Mouse (Mus musculus) layer of hippocampus, adult 8-10 months (tissue): ENCODE measurements around the gene Sod1. TPM values are rescaled to one million over a fixed set of nuclear protein-coding genes. Genes with fewer than 3 reads are reported as not detected.
"Not testable (repeated sequence)": the region's sequence is repeated elsewhere in the genome, so short reads cannot be mapped to it uniquely, and the experiment has no call there.

Source experiments
- DNase-seq, 2 experiments: peaks; one replicate each; pipeline ENCODE4 v3.0.0; 2022; ENCODE audit warnings: low spot score in 2 of 2
- total RNA-seq, 4 experiments: library from RNA; stranded (reverse); gene quantifications; 2 replicates each; pipeline ENCODE4 v1.2.4; 2022

Gene Sod1
- total RNA-seq, 4 experiments from 2014 or later: 356 to 433 (median 388) TPM

DNA sequence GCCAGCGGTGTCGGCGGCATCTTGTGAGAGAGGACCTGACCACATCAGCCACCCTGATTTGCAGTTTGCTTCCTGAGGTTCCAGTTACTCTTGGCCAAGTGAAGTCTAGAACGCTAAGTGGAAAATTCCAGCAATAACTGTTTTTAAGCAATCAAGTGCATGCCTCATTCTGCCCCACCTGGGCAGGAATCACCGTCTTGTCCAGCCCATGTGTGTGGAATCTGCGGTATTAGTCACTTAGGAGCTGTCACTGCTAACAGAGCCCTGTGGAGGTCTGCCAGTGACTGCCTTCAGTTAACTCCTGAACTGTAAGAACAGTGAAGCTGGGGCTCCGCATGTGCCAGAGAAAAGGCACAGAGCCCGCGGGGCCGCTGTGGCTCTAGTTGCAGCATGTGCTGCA is 9.8 kb upstream of the Sod1 start:
- DNase-seq: no peak

DNA sequence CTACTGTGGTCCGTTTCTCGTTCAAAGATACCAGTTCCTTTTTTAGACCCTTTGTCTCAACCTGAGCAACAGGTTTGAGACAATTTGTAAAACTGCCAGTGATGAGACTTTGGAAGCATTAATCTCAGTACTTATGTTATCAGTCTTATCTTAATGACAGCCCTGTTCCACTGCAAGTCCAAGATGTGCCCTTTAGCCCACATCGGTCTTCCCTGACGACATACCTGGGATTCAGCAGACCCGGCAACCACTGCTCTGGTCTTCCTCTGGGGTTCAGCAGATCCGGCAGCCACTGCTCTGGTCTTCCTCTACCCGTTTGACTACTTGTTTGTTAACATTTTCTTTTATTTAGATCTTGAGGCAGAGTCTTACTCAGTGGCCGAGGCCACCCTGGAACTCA is 8.8 kb upstream of the Sod1 start:
- no peak for DNase-seq

DNA sequence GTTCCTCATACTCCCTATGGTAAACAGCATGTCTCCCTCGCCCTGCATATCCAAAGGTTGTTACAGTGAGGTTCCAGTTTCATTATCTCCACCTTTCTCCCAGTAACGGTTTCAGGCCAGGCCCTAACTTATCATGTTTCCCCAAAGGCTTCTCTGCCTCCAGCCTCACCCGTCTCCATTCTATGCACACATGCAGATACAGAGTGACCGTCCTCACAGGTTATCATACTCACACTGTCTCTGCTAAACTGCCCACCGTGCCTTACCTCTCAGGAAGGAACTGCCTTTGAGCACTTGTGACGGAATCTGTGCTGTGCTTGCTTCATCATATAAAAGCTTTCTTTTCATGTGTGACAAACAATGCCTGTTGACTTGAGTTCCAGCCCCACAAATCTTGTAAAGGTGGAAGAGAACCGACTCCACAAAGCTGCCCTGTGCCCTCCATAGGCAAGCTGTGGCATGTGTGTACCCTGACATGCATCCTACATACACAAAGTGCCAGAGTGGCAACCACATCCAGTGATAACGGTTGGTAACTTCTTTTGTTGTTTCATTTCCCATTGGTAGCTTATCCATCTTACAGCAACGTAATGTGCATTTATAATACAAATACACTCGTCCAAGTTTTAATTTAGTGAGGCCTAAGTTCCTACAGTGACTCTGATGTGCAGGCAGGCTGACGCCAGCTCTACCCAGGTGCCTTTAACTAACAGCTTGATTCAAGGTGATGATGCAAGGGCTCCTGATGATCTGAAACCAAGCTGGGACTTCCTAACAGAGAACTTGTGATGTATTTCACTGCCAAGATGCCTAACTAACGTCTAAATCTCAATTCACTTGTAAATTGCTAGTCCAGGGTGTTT is 6.8 kb upstream of the Sod1 start:
- DNase-seq: no peak

DNA sequence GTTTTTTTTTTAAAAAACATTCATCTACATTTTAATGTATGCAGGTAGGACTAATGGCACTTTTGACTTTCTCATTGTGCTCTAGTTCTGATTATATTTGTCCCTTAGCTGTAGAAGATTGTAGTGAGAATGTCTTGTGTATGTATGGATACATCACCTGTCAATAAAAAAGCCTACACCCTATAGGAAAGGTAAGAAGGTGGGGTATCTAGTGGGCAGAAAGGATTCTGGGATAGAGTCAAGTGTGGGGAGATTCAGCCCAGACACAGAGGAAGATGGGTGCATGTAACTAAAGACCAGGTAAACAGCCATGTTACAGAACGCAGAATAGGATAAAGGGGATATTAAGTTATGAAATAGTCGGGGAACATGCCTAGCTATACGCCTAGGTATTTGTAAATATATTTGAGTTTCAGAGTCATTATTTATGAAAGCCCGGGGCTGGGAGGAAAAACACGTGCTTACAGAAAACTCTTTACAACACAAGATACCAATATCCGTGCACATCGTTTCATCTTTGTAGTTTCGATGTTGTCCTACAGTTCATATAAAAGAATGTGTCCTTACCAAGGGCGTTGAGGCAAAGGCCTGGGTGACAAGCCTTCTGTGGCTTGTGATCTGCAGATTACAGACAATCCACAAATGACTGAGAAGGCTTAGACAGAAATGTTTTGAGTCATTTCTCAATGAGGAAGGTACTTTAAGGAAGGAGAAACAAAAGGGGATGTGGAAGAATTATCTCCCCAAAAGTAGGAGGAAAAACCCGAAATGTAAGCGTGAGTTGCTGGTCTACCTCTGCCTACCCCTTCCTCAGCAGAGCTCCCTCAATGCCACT is 5.6 kb upstream of the Sod1 start:
- DNase-seq: no peak

DNA sequence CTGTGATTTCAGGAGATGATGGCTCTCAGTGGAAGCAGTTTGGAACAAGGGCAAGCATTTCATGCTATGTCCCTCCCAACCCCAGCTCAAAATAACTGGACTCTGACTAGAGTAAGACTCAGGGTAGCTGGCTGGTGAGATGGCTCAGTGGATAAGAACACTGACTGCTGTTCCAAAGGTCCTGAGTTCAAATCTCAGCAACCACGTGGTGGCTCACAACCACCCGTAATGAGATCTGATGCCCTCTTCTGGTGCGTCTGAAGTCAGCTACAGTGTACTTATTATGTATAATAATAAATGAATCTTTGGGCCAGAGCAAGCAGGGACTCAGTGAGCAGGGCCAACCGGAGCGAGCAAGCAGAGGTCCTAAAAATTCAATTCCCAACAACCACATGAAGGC is 4.7 kb upstream of the Sod1 start:
- DNase-seq: not testable (repeated sequence)

DNA sequence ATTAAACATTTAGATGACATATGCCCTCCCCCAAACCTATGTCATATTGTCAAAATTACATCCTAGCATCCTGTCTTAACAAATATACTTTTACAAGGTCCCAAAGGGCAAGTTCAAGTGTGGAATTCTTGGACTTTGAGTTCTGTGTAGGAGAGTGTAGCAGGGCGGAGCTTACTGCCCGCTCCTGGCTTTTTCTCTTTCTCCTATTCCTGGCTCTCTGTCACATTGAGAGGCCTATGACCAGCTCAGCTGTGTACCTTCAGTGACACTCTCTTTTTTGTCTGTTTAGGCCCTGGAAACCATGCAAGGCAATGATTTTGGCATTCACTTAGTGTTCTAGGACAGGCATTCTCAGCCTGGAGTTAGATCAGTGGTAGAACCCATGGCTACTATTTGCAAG is 4.1 kb upstream of the Sod1 start:
- no peak for DNase-seq

DNA sequence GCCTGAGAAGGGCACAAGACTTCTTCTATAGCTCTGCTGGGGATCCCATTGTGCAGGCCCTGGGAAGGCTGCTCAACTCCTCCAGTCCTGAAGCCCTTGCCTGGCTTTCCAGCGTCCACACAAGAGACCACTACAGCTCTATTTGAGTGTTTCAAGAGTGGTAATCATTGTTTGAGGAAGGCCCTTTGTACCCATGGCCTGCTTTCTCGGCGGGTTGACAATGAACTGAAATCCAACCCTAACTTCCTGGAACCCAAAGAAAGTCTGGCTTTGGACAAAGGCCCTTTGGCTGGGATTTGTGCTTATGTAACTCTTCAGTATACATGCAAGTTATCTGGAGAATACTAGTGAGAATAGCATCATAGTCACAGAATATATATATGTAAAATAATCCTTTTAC is 3.2 kb upstream of the Sod1 start:
- DNase-seq: no peak

DNA sequence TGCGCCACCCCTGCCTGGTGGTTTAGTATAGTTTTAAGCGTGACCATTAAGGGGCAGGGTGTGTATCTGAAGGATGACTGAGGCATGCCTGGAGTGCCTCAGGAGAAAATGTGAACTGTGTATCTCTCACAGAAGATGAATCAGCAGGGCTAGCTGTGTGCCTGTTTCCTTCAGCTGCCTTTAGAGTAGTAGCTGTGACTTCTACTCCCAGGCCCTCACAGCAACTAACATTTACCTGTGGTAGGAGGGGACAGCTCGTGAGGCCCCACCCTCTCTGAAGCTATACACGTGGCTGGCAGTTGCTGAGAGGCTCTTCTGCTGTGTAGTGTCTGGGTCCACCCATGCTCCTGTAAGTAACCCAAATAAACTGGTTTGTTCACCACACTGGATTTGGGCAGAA is 2.6 kb upstream of the Sod1 start:
- DNase-seq: no peak

DNA sequence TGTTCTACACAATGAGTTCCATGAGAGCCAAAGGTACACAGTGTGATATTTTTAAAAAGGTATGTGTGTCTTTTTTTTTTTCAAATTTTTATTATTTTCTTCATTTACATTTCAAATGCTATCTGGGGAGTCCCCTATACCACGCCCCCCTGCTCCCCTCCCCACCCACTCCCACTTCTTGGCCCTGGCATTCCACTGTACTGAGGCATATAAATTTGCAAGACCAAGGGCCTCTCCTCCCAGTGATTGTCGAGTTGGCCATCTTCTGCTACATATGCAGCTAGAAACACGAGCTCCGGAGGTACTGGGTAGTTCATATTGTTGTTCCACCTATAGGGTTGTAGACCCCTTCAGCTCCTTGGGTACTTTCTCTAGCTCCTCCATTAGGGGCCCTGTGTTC is 1.1 kb upstream of the Sod1 start:
- DNase-seq: not testable (repeated sequence)

DNA sequence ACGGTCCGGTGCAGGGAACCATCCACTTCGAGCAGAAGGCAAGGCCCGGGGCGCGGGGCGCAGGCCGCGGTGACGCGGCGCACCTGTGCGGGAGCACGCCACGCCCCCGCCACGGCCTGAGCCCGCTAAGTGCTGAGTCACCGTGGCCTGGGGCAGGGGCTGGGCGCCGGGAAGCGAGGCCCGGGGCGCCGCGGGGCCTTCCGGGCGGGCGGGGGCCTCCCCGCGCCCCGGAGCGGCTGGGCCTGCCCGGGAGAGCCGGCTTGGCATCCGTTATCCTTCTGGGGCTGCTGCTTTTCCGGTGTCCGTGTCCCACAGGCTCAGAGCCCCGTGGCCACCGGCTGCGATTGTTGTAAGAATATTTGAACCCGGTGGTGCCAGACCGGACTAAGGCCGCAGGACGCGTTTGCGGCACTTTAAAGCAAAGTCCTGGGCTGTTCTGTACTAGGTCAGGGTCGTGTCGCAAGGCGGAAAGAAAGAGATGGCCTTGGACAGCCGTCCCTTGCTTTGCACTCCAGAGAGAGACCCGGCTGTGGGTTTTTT is 408 bp downstream of the Sod1 start:
- DNase-seq: peak in 1 of 2 experiments; percentile 38

DNA sequence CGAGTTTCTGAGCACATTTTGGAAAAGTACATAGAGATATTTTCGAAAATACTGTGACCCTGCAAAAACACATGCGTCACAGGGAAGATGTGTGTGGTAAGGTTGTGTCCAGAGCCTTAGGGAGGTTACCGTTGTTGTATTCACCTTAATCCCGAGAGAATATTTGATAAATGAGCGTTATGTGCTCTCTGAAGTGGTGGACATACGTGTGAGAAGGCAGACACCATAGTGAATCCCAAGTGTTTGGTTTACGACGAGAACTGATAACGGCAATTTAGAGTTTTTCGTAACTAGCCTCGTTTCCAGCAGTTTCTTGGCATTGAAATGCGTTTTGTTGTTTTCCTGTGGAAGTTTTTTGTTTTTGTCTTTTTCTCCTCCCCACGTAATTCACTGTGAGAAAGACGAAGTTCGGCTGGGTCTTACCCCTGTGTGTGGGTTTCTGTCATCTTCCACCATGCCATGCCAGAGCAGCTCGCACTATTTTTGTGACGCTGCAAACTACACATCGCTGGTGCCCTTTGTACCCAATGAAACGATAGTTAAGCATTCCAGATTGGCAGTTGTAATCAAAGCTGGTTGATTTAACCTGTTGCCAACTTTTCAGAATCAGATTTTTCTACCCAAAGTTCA is 1.0 kb downstream of the Sod1 start:
- no peak for DNase-seq

DNA sequence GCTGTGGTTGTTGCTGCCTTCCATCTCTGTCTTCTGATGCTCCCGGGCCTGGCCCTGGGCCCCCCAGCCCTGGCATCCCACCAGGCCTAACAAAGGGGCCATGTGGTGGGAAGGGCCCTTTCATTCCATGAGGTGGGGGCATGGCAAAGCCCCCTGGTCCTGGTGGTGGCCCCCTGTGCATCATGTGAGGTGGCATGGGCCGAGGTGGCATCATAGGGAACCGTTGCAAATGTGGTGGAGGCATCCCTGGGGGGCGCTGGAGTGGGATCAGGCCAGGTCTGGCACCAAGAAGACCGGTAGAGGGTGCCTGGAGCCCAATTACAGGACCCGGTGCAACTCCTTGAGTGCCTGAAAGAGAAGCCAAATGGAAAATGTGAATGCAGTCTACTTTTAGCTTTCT is 9.3 kb downstream of the Sod1 start:
- no peak for DNase-seq

DNA sequence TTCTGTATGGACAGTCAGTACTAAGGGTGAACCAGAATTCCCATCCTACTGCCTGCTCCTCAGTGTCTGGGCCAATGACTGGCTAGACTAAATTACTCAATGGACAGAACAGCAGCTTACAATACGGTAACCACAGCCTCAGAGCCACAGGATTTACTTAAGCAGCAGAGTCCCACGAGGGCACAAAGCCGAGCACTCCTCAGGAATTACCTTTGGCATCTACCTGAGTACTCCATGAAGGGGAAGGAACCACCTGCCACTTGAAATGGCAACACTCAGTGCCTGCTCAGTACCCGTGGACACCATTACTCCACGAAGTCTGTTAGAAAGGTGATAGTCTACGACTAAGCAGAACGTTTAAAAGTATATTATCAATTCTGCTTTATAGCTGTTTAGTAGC is 10.7 kb downstream of the Sod1 start:
- DNase-seq: no peak

DNA sequence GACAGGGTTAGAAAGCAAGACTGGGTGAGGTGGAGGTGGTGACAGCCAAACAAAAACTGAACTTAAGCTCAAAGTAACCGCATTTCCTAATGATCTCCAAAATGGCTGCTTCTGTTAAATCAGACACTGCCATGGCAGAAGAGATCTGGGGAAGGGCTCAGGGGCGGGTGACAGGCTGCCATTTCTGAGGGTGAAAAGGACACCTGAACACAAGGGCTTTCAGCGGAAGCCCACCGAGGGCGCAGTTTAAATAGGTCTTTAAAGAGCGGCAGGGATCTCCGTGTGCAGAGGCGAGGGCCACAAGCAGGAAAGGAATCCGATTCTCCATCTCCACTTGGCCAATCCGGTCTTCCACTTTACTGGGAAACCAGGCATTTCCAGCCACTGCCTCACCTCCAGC is 13.1 kb downstream of the Sod1 start:
- DNase-seq: no peak

DNA sequence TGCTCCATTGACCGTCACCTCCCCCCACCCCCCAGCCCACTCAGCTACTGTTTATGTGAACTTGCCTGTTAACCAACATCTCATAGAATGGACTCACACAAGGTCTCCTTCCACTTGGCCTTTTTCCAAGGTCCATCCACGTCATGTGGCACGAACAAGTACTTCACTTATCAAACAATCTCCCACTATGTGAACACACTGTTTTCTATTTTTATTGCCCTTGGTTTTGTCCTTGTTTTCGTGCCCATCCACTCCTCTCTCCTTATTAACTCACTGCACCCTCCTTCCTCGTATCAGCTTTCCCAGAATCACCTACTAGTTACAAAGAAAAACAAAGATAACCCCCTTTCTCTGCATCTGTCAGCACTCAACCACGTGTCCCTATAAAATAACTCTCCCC is 14.1 kb downstream of the Sod1 start:
- no peak for DNase-seq

DNA sequence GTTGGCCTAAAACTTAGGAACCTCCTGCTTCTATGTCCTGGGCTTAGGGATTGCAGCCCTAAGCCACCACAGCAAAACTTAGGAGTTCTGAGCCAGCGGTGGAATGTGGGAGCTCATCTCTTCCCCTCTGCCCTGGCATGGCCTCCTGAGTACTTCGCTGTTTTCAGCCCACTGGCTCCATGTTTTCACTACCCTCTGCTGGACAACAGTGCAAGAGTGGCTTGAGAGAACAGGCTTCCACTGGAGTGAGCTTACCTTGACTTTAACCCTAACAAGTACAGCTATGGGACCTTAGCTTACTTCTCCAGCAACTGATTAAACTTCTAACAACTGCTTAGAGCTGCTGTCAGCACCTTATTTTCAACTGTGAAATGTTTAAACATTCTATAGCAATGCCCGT is 14.6 kb downstream of the Sod1 start:
- DNase-seq: no peak

DNA sequence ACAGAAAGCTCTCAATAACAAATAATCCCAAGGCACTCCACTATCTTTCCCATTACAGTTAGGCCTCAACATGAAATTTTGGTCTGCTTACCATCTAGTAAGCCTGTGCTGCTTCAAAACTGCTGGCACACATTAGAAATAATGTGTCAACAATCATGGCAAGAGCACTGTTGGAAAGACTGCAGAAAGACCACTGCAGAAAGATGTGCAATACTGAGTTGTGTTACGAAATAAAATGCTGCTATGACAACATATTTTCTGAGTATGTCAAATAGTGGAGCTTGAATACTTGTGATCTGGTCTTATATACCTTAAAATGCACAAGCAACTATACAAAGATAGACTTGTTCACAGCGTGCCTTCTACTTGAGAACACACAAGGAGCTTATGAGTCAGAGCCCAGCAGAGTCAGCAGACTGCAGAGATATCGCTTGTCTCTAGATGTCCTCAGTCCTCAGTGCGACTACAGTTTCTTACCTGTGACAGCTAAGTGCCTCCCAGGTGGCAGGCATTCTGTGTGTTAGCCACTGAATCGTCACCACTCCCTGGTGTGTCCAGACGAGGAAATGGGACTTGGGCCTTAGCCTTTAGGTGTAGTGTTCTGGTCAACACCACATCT is 18.7 kb downstream of the Sod1 start:
- no peak for DNase-seq

DNA sequence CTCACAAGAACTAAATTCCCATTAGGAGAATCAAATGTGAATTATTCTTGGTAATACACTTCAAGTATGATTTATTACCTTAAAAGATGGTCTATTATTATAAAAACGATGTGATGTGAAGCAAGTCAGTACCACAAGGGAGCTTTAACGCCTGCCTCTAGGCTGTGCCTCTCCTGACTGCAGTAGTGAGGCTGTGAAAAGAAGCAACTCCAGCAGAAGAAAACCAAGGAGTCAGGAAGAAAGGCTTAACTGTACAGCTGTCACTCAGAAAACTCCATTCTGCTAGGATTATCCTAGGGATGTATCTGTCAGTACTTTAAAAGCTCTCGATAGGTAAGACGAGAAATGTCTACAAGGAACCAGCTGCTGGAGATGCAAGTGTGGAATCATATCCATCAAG is 21.3 kb downstream of the Sod1 start:
- DNase-seq: no peak

DNA sequence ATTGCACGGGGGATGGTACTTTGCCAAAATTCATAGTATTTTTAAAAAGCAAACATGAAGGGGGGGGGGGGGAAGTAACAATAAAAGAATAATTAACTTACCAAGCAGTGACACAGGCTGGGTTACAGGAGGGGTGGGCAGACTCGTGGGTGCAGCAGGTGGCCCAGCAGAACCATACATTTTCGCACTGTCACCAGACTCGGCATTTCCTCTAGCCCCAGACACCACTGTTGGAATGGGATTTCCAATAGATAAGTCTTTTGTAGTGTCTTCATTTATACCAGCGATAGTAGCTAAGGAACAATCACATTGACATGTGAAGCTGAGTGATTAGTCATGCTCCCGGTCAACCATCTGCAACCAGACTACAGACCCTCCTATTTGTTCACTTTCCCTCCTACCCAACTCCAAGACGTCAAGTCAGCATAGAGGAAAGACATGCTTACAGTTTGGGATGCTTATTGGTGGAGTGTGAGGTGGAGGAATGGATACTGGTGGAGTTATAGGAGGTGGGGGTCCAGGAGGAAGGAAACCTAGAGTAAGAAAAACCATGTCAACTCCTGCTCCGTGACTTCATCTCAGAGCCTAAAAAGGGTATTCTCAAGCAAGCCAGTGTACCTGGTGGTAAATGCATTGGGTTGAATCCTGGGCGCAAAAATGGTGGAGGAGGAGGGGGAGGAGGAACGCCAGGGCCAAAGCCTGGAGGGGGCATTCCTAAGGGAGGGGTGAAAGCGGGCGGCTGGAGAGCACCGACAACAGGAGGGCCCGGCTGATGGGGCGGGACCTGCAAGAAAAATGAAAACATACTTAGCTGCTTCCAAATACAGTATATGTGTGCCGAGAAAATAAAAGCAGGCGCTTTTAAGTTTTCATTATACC is 22.1 kb downstream of the Sod1 start:
- DNase-seq: no peak

DNA sequence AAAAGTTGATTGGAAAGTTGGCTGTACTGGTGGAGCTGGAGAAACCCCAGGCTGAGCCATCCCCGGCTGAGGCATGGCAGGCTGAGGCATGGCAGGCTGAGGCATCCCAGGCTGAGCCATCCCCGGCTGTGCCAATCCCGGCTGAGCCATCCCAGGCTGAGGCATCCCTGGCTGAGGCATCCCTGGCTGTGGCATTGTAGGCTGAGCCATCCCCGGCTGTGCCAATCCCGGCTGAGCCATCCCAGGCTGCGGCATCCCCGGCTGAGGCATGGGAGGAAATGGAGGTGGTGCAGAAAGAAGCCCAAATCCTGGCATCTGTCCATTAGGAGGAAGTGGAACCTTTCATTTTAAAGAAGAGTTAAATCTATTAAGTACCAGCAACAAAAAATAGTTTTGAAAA is 29.5 kb downstream of the Sod1 start:
- no peak for DNase-seq

DNA sequence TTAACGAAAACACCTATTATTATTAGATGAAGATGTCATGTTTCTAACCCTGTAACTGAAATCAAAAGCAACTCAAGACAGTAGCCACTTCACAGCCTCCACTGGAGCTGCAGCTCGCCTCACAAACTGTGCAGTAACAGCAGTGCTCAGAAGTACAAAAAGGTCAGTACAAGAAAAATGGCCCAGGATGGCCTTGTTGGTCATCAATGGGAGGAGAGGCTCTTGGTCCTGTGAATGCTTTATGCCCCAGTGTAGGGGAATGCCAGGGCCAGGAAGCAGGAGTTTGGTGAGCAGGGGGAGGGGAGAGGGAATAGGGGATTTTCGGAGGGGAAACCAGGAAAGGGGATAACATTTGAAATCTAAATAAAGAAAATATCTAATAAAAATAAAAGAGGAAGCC is 30.7 kb downstream of the Sod1 start:
- not testable (repeated sequence) for DNase-seq
